Mouse (Mus musculus): ENCODE measurements at regions not wholly inside any gene's neighbourhood (a gene's known extent, or its start where the extent isn't known, plus 50 kb on each side); places are given as distances from the start of the nearest gene placed in this dataset.

DNA sequence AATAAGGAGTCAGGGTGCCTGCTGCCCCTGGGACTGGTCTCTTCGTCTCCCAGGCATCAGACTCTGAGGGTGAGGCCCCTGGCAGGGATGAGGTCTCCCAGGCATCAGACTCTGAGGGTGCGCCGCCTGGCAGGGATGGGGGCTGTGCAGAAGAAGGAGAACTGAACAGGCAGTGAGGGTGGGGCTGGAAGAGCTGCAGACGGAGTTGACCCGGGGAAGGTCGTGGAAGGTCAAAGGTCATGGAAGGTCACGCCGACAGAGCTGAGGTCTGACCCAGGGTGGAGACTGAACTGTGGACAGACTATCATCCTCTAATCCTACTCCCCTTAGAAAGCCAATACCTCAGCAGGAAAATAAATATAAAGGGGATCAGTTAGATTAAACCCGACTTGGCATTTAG, 50.6 kb upstream of the Grik3 start:
- H3K27me3 ChIP-seq (ENCODE audit: low read depth, poor library complexity, severe bottlenecking): peaks cover 9% of the 10 kb centered on the region
- peaks cover 6% of the 10 kb centered on the region; the same call in 1 of the 2 replicates for H3K4me1 ChIP-seq
- H3K27ac ChIP-seq: 0 out of 2 replicates have a peak overlapping the region, but pooled peaks have one; percentile 27
- H3K36me3 ChIP-seq: no peaks in the 10 kb centered on the region
- no peak overlapping the region for H3K4me3 ChIP-seq
- WGBS: 38% methylated on average over 9 of the region's 9 CpGs
- DNase-seq (ENCODE audit: low spot score): no peak
- H3K9me3 ChIP-seq (replicated peaks): no peaks in the 10 kb centered on the region

DNA sequence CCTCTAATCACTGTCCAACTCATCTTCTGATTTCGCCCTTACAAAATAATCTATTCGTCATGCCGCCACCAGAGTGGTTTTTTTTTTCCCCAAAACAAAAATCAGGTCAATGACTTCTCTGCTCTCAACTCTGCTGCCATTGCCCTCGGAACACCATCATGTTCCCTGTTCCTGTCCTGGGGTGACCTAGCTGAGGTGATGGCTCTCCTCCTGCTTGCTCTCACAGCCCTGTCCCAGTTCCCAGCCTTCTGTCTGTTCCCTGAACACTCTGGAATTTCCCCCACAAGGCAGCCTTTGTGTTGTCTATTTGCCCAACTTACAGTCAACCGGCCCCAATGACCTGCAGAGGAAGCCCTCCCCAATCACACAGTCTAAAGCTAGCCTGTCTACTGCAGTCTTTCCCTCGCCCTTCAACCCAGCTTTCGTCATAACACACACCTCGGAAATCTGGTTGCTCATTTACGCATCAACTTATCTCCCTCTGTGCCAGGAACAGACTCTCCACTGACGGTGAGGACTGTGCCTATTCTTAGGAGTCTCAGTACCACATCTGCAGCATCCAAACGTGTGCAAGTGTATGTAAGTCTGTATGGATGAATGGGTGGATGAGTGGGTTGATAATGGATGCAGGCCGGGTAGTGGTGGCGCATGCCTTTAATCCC, 53.2 kb upstream of the Grik3 start:
- no peak for DNase-seq (ENCODE audit: low spot score)
- H3K4me1 ChIP-seq: peaks cover 6% of the 10 kb centered on the region; the same call in 1 of the 2 replicates
- no peaks in the 10 kb centered on the region for H3K36me3 ChIP-seq
- H3K9me3 ChIP-seq (replicated peaks): no peaks in the 10 kb centered on the region
- no peak overlapping the region for H3K27ac ChIP-seq
- WGBS: 86% methylated on average over 13 of the region's 13 CpGs
- no peaks in the 10 kb centered on the region for H3K27me3 ChIP-seq (ENCODE audit: low read depth, poor library complexity, severe bottlenecking)
- H3K4me3 ChIP-seq: no peak overlapping the region

DNA sequence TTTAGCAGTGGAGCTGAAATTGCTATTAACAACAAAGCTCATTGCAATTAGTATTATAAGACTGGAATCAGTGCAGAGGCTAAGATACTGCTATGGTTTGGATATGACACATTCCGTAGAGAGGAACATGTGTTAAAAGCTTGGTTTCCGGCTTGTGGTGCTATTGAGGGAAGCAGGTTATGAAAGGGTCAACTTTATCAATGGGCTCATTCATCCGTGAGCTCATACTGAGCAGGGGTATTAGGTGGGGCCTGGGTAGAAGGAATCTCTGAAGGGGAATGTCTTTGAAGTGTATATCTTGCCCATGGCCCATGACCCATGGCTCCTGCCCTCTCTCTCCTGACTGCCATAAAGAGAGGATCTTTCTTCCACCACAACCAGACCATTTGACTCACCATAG, 57.0 kb upstream of the Grik3 start:
- H3K4me3 ChIP-seq: no peak overlapping the region
- WGBS: 69% methylated on average over 3 of the region's 3 CpGs
- no peak for DNase-seq (ENCODE audit: low spot score)

DNA sequence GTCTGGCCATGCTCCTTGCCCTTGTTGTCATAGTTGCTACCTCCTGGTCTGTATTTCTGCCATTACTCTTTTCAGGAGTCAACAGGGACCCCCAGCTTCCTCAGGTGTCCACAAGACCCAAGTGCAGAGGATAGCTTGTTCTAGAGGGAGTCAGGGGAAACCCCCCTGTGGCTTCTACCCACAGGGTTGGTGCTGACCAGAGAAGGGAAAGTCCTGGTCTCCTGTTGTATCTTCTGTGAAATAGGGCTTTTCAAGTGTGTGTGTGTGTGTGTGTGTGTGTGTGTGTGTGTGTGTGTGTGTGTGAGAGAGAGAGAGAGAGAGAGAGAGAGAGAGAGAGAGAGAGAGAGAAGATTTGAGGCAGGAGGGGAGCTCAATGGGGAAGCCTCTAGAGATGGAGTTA, 58.9 kb upstream of the Grik3 start:
- Histone ChIP-seq H3K36me3 (no peaks in the 10 kb centered on the region), H3K27me3 (ENCODE audit: low read depth, poor library complexity, severe bottlenecking) (peaks cover 19% of the 10 kb centered on the region), H3K27ac (no peak overlapping the region), H3K9me3 (replicated peaks) (no peaks in the 10 kb centered on the region), H3K4me1 (0 out of 2 replicates have a peak, but pooled peaks cover 2% of the 10 kb centered on the region), H3K4me3 (no peak overlapping the region)
- DNase-seq (ENCODE audit: low spot score): no peak

More for the DNA sequence above, 57.0 kb upstream of the Grik3 start:
- H3K27ac ChIP-seq: no peak overlapping the region
- 0 out of 2 replicates have a peak, but pooled peaks cover 8% of the 10 kb centered on the region for H3K27me3 ChIP-seq (ENCODE audit: low read depth, poor library complexity, severe bottlenecking)
- no peaks in the 10 kb centered on the region for H3K4me1 ChIP-seq
- no peaks in the 10 kb centered on the region for H3K9me3 ChIP-seq (replicated peaks)
- H3K36me3 ChIP-seq: no peaks in the 10 kb centered on the region

GRCm38 (mm10) chr4:125430845-125431244, 59.7 kb upstream of the Grik3 start:
- H3K27me3 ChIP-seq (ENCODE audit: low read depth, poor library complexity, severe bottlenecking): peaks cover 27% of the 10 kb centered on the region
- no peaks in the 10 kb centered on the region for H3K36me3 ChIP-seq
- H3K4me1 ChIP-seq: 0 out of 2 replicates have a peak, but pooled peaks cover 2% of the 10 kb centered on the region
- H3K9me3 ChIP-seq (replicated peaks): no peaks in the 10 kb centered on the region
- no peak overlapping the region for H3K4me3 ChIP-seq
- 75% methylated on average over 4 of the region's 4 CpGs for WGBS
- DNase-seq (ENCODE audit: low spot score): no peak
- H3K27ac ChIP-seq: no peak overlapping the region

DNA sequence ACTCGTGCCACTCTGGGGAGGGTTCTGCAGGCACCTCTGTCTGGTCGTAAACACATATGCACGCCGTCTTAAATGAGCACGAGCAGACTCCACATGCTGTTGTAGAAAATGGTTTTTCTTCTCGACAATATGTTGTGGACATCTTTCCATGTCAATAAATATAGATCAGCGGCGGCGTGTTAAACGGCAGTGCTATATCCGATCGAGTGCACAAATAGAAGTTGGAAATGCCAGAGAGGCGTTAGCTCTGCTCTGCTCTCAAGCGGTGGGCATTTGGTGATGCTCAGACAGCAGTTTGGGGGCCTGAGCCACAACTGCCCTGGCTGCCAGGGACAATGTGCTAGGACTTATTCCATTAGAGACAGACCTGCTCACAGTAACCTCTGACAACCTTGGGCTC, 61.8 kb upstream of the Grik3 start:
- H3K36me3 ChIP-seq: no peaks in the 10 kb centered on the region
- no peaks in the 10 kb centered on the region for H3K9me3 ChIP-seq (replicated peaks)
- no peak for DNase-seq (ENCODE audit: low spot score)
- 89% methylated on average over 14 of the region's 14 CpGs for WGBS
- H3K4me1 ChIP-seq: peaks cover 18% of the 10 kb centered on the region
- H3K27ac ChIP-seq: no peak overlapping the region
- H3K4me3 ChIP-seq: no peak overlapping the region
- peaks cover 42% of the 10 kb centered on the region for H3K27me3 ChIP-seq (ENCODE audit: low read depth, poor library complexity, severe bottlenecking)

DNA sequence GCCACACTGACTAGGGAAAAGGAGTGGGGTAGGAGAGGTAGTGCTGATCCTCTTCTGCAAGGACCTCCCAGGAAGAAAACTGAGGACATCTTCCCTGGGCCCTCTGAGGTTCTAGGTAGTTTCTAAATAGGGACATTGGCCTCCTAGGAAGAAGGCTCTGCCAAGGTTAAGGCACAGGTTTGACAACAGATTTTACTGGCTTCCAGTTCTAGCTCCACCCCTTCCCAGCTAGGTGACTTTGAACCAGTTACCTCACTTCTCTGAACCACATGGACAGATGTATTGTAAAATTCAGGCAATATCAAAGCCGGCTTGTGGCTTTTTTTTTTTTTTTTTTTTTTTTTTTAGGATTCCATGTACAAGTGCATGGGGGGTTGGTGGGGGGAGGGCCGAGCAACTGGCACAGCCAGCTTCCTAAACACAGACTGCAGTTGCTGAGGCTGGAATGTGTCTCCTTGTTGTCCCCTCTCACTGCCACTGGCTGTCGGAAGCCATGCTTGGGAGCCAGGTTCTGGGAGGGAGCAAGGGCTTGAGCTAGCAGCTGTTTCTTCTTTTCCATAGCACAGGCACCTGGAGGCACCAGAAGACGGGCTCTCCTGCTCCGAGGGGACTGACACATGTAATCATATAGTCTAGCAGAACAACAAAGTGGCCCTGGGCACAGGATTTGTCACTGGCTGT, 69.8 kb upstream of the Grik3 start:
- Histone ChIP-seq H3K27ac (no peak overlapping the region), H3K9me3 (replicated peaks) (no peaks in the 10 kb centered on the region), H3K36me3 (no peaks in the 10 kb centered on the region), H3K27me3 (ENCODE audit: low read depth, poor library complexity, severe bottlenecking) (peaks cover 77% of the 10 kb centered on the region), H3K4me1 (peaks cover 28% of the 10 kb centered on the region), H3K4me3 (no peak overlapping the region)
- 54% methylated on average over 5 of the region's 5 CpGs for WGBS
- DNase-seq (ENCODE audit: low spot score): no peak

DNA sequence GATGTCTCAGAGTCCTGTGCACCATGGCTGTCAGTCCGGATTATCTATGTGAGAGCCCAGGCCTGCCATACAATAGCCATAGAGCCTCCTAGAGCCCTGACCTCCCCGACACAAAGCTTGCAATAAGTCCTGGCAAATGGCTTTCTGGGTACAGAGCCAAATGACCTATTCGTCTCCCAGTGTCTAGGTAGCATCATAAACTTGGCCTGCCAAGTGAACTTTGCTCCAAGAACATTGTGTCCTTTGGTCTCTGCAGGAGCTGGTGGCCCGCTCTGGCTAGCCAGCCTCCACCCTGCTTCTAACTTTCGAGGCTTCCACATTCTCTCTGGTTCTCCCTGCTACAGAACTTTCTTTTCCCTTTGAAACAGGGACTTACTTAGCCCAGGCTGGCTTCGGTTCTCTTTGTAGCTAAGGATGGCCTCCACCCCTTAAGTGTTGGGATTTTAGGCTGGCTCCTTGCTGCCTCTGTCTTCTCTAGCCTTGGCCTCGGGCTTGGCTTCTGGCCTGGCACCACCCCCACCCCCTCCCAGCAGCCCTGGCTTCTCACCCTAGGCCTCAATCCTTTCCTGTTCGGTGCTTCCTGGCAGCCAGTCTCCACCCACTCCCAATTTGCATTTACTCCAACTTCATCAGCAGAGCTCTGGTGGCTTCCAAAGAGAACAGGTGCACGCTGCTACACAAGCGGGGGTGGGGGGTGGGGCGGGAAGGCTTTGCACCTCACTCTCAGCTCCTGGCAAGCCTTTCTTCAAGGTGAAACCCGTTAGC, 70.8 kb upstream of the Grik3 start:
- H3K27me3 ChIP-seq (ENCODE audit: low read depth, poor library complexity, severe bottlenecking): peaks cover 68% of the 10 kb centered on the region
- WGBS: 43% methylated on average over 12 of the region's 12 CpGs
- H3K36me3 ChIP-seq: no peaks in the 10 kb centered on the region

DNA sequence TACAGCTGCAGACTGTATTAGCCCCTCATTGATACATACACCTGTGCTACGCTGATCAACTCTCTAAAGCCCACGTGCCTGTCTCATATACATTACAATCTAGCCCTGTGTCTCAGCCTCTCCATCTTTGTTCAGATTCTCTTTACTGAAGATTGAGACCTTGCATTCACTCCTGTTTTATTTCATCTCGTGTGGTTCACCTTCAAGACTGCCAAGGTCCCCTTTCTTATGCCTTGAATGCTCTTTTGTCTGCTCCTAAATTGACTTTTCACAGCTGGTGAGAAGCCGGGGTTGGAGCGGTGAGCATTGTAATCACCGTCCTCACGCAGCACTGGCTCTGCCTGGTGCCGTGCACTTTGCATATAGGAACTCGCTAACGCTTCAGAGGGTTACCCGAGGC, 75.2 kb upstream of the Grik3 start:
- Histone ChIP-seq H3K4me3 (no peak overlapping the region), H3K4me1 (peaks cover 28% of the 10 kb centered on the region), H3K36me3 (no peaks in the 10 kb centered on the region), H3K27me3 (ENCODE audit: low read depth, poor library complexity, severe bottlenecking) (peaks cover 43% of the 10 kb centered on the region; the same call in 1 of the 2 replicates), H3K9me3 (replicated peaks) (no peaks in the 10 kb centered on the region), H3K27ac (no peak overlapping the region)
- WGBS: 56% methylated on average over 11 of the region's 11 CpGs
- DNase-seq (ENCODE audit: low spot score): no peak

More for the DNA sequence above, 70.8 kb upstream of the Grik3 start:
- peaks cover 27% of the 10 kb centered on the region for H3K4me1 ChIP-seq
- H3K27ac ChIP-seq: no peak overlapping the region
- no peak for DNase-seq (ENCODE audit: low spot score)
- no peak overlapping the region for H3K4me3 ChIP-seq
- no peaks in the 10 kb centered on the region for H3K9me3 ChIP-seq (replicated peaks)

DNA sequence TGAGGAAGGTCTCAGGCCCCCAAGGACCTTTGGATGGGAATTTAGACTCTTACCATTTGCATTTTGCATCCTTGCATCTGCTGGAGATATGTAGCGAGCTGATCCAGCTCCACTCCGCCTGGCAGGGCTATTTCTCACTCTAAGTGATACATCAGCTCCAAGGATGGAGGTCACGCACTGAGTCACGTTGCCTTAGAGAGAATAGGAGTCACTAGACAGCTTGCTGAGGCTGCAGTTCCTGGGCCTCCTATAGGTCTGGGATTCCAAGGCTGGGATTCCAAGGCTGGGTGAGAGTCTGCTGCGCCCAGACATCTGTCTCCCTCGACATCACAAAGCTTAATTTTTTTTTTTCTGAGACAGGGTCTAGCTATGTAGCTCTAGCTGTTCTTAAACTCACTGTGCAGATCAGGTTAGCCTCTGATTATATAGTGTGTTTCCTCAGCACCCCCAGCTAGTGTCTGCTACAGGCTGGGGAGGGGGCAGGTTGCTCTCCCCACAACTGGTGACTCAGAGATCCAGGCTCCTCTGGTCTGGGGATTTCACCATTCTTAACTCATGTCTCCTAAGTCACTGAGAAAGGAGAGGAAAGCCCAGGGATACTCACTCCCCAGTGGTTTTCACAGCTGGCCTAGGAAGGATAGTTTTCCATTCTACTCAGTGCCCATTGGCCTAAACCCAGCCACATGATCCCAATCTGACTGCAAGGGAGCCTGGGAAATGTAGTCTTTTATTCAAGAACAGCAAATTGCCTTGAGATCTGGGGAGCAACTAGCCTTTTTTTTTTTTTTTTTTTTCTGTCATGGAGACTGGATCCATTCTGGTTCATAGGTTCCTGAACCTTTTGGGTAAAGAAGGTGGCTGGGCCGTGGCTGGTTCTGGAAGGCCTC, 76.4 kb upstream of the Grik3 start:
- 82% methylated on average over 7 of the region's 7 CpGs for WGBS
- H3K4me3 ChIP-seq: no peak overlapping the region
- H3K36me3 ChIP-seq: no peaks in the 10 kb centered on the region
- H3K9me3 ChIP-seq (replicated peaks): no peaks in the 10 kb centered on the region
- no peak overlapping the region for H3K27ac ChIP-seq
- DNase-seq (ENCODE audit: low spot score): no peak
- H3K27me3 ChIP-seq (ENCODE audit: low read depth, poor library complexity, severe bottlenecking): peaks cover 37% of the 10 kb centered on the region; the same call in 1 of the 2 replicates
- H3K4me1 ChIP-seq: peaks cover 32% of the 10 kb centered on the region

GRCm38 (mm10) chr4:125410736-125411441, 79.6 kb upstream of the Grik3 start:
- Histone ChIP-seq H3K36me3 (no peaks in the 10 kb centered on the region), H3K27me3 (ENCODE audit: low read depth, poor library complexity, severe bottlenecking) (peaks cover 29% of the 10 kb centered on the region; the same call in 1 of the 2 replicates), H3K4me1 (peaks cover 55% of the 10 kb centered on the region), H3K9me3 (replicated peaks) (no peaks in the 10 kb centered on the region), H3K4me3 (no peak overlapping the region), H3K27ac (no peak overlapping the region)
- no peak for DNase-seq (ENCODE audit: low spot score)
- 46% methylated on average over 8 of the region's 8 CpGs for WGBS
